In the genomic region with DNA sequence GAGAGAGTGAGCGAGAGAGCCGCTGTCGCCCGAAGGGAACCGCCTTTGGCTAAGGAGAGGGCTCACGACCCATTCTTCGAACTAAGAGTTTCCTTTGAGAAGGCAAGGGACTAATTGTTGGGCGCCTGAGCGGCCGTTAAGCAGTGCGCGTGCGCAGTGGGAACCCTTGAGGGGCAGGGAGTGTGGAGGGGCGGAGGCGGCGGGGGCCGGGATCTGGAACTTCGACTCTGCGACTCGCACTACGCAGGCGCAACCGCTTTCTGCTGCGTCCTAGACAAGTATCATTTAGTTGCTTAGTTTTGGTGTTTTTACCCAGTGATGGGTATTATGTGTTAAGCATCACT, we compare ENCODE assay signal across 8 mouse cellular contexts. TPM values are rescaled to one million over a fixed set of nuclear protein-coding genes. Genes with fewer than 3 reads are reported as not detected.
DNase-seq lines count a peak whose midpoint lies in the region; ATAC-seq and TF ChIP-seq lines count a peak whose summit lies in the region.

No protein-coding gene starts in this region.

- no peak for TF ChIP-seq CTCF in forebrain, postnatal 0 days (IDR thresholded peaks at IDR 0.05; ENCODE audit: low read depth)
- TF ChIP-seq CTCF in layer of hippocampus, adult 2 months (conservative IDR thresholded peaks at IDR 0.05) = no peak
- no peak for TF ChIP-seq CTCF in lung, embryonic 14.5 days (IDR thresholded peaks at IDR 0.05; ENCODE audit: low read depth)
- TF ChIP-seq CTCF in olfactory bulb, adult 2 months (IDR thresholded peaks at IDR 0.05; ENCODE audit: insufficient read depth, low read depth, low read length) = no peak

- peak overlapping the region; percentile 76 for H3K4me3 ChIP-seq in forebrain, postnatal 0 days (ENCODE audit: low read depth, low read length)
- peak overlapping the region; percentile 100 for H3K4me3 ChIP-seq in layer of hippocampus, adult 2 months
- peak overlapping the region; percentile 87 for H3K4me3 ChIP-seq in lung, embryonic 14.5 days (ENCODE audit: low read depth, low read length)
- peak overlapping the region; percentile 72 for H3K4me3 ChIP-seq in olfactory bulb, adult 2 months (ENCODE audit: insufficient read depth, low read depth, low read length)

- H3K27me3 ChIP-seq in forebrain, postnatal 0 days (ENCODE audit: insufficient read depth, low read length) = no peaks in the 10 kb centered on the region
- H3K27me3 ChIP-seq in lung, embryonic 14.5 days (ENCODE audit: insufficient read depth, low read length) = no peaks in the 10 kb centered on the region

- peak overlapping the region; percentile 99 for H3K27ac ChIP-seq in forebrain, postnatal 0 days (ENCODE audit: low read depth, low read length)
- peak overlapping the region; percentile 99 for H3K27ac ChIP-seq in layer of hippocampus, adult 2 months
- H3K27ac ChIP-seq in lung, embryonic 14.5 days (ENCODE audit: low read depth) = peak overlapping the region; percentile 98
- H3K27ac ChIP-seq in olfactory bulb, adult 2 months (ENCODE audit: insufficient read depth, low read depth, low read length) = peak overlapping the region; percentile 100

- no peak for TF ChIP-seq POLR2A in olfactory bulb, adult 2 months (IDR thresholded peaks at IDR 0.05; ENCODE audit: insufficient read depth, low read depth, low read length)

- no peaks in the 10 kb centered on the region for H3K36me3 ChIP-seq in forebrain, postnatal 0 days (ENCODE audit: insufficient read depth)
- 0 out of 2 replicates have a peak, but pooled peaks cover 3% of the 10 kb centered on the region for H3K36me3 ChIP-seq in lung, embryonic 14.5 days (ENCODE audit: insufficient read depth)

- peaks cover 21% of the 10 kb centered on the region; the same call in 1 of the 2 replicates for H3K4me1 ChIP-seq in forebrain, postnatal 0 days (ENCODE audit: insufficient read depth)
- peaks cover 3% of the 10 kb centered on the region for H3K4me1 ChIP-seq in lung, embryonic 14.5 days (ENCODE audit: insufficient read depth)
- peaks cover 5% of the 10 kb centered on the region; the same call in 1 of the 2 replicates for H3K4me1 ChIP-seq in olfactory bulb, adult 2 months (ENCODE audit: control insufficient read depth, insufficient read depth, low read length)

- H3K9ac ChIP-seq in forebrain, postnatal 0 days = peak overlapping the region; percentile 91
- peak overlapping the region; percentile 93 for H3K9ac ChIP-seq in lung, embryonic 14.5 days

- WGBS in forebrain, postnatal 0 days = under 1% methylated on average over 24 of the region's 24 CpGs
- under 1% methylated on average over 24 of the region's 24 CpGs for WGBS in lung, embryonic 14.5 days
- WGBS in olfactory bulb, adult 2 months = 1% methylated on average over 24 of the region's 24 CpGs

- H3K4me2 ChIP-seq in forebrain, postnatal 0 days (ENCODE audit: low read depth) = peak overlapping the region; percentile 43
- peak overlapping the region; percentile 63 for H3K4me2 ChIP-seq in lung, embryonic 14.5 days

- no peaks in the 10 kb centered on the region for H3K9me3 ChIP-seq in forebrain, postnatal 0 days (ENCODE audit: low read length)
- no peaks in the 10 kb centered on the region for H3K9me3 ChIP-seq in lung, embryonic 14.5 days (ENCODE audit: low read depth, low read length)

- ATAC-seq in forebrain, postnatal 0 days = peak; percentile 84
- ATAC-seq in hematopoietic stem cell, adult 5-6 weeks (replicated peaks in 1 of 2; ENCODE audit: insufficient read depth in 1 of 2, low FRiP score in 2 of 2, low TSS enrichment in 1 of 2, low read depth in 1 of 2, poor library complexity in 2 of 2, severe bottlenecking in 2 of 2) = peak; percentile 64 to 76
- peak; percentile 87 for ATAC-seq in lung, embryonic 14.5 days (ENCODE audit: insufficient read depth)

- DNase-seq in R1 (ENCODE audit: low read depth, low spot score) = peak; percentile 94
- peak; percentile 87 for DNase-seq in cerebellum, adult 8-10 months
- peak; percentile 95 for DNase-seq in forebrain, postnatal 0 days
- peak; percentile 89 to 90 for DNase-seq in layer of hippocampus, adult 2 months (ENCODE audit: low spot score in 2 of 2)
- DNase-seq in lung, embryonic 14.5 days = peak; percentile 96
- DNase-seq in thymus, postnatal 14 days = peak; percentile 94

RNA-seq across cellular contexts. Expression of gene Pnisr, which starts 0.9 kb away (rescaled TPM):
- total RNA-seq in forebrain, postnatal 0 days (2014; rRNA removed) = 83.8 and 104 TPM in 2 replicates
- 99.5 and 128 TPM in 2 replicates for polyA plus RNA-seq in forebrain, postnatal 0 days (2015; fragmentation: Nextera tagmentation; extraction: Ambion mirVana)
- total RNA-seq in hematopoietic stem cell, adult 5-6 weeks (2017) = 98.4 and 206 TPM in 2 replicates
- 100 to 1,000 TPM; 222 to 250 TPM for total RNA-seq in layer of hippocampus, adult 2 months (2021)
- polyA plus RNA-seq in lung, embryonic 14.5 days (2014; fragmentation: Nextera tagmentation; extraction: Ambion mirVana) = 131 and 139 TPM in 2 replicates
- 158 and 248 TPM in 2 replicates for polyA plus RNA-seq in olfactory bulb, adult 2 months (2012; ENCODE audit: insufficient read depth, insufficient read length, low replicate concordance, missing spikeins)

RNA-seq across cellular contexts. Expression of gene Coq3, which starts 31.2 kb away (rescaled TPM):
- total RNA-seq in forebrain, postnatal 0 days (2014; rRNA removed) = 15.7 and 20.7 TPM in 2 replicates
- 22.2 and 22.7 TPM in 2 replicates for polyA plus RNA-seq in forebrain, postnatal 0 days (2015; fragmentation: Nextera tagmentation; extraction: Ambion mirVana)
- total RNA-seq in hematopoietic stem cell, adult 5-6 weeks (2017) = 7.3 and 7.4 TPM in 2 replicates
- total RNA-seq in layer of hippocampus, adult 2 months (2021) = 10 to 100 TPM; 12.1 to 13.3 TPM
- polyA plus RNA-seq in lung, embryonic 14.5 days (2014; fragmentation: Nextera tagmentation; extraction: Ambion mirVana) = 14.3 and 17.0 TPM in 2 replicates
- not detected in 2 replicates for polyA plus RNA-seq in olfactory bulb, adult 2 months (2012; ENCODE audit: insufficient read depth, insufficient read length, low replicate concordance, missing spikeins)

Comparison
In these comparisons a context has a peak if more than half of its experiments do, and no peak if none do; other contexts are left out.
1. Peak in every context shown above with its lines: DNase-seq, ATAC-seq, H3K4me3 ChIP-seq and H3K27ac ChIP-seq.